Mouse (Mus musculus): ENCODE measurements around the gene Trpm4.

- TF ChIP-seq POLR2A (IDR thresholded peaks at IDR 0.05; ENCODE audit: insufficient read depth, low read length), result no peak
- no peak for TF ChIP-seq CTCF (IDR thresholded peaks at IDR 0.05; ENCODE audit: low read depth, low read length)
- no peak for TF ChIP-seq EP300 (IDR thresholded peaks at IDR 0.05; ENCODE audit: insufficient read depth, low read depth, low read length)
Observed at GRCm38 (mm10) chr7:45360404-45361125, 27.0 kb upstream of the Trpm4 start.

All from ES-Bruce4 (cell line).